Mouse (Mus musculus) stomach, postnatal 0 days (tissue): ENCODE results near the gene Gng11.

ENCODE experiments used
- CTCF ChIP-seq: IDR thresholded peaks from 2 replicates; pipeline ENCODE4 v1.5.1; 2016; ENCODE audit warnings: antibody characterized with exemption, low read depth, mild to moderate bottlenecking, moderate library complexity
- EP300 ChIP-seq: optimal IDR thresholded peaks from 2 replicates; pipeline ENCODE3; 2016; ENCODE audit warnings: antibody characterized with exemption

DNA sequence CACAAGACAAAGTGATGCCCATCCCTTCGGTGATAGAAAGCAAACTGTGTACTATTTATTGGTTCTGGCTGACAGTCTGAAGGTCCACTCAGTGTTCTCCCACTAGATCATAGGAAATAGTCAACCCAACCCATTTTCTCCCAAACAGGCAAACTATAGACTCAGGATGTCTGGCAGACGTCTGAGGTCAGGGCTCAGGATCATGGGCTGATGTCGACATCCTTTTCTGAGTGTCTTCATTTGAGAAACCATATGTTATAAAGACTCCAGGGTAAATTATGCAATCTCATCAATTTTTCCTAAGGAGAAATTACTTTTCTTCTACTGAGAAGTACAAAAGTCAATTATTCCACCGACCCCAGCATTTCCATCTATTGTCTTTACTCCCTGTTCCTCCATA is 5.6 kb upstream of the Gng11 start:
- TF ChIP-seq CTCF, result no peak
- no peak for TF ChIP-seq EP300
